Mouse (Mus musculus) MEL (cell line): ENCODE measurements at regions not wholly inside any gene's neighbourhood (a gene's known extent, or its start where the extent isn't known, plus 50 kb on each side); places are given as distances from the start of the nearest gene placed in this dataset.

Experiments used
- DNase-seq: peaks from one replicate; pipeline ENCODE4 v3.0.0; 2011; ENCODE audit warnings: low read depth, low spot score
- H3K27ac ChIP-seq: 2 replicates; pipeline ENCODE4 v1.5.1; 2012; ENCODE audit warnings: low read depth, mild to moderate bottlenecking, control low read depth, low read length, moderate library complexity; ENCODE audit not compliant: control insufficient read depth
- H3K27me3 ChIP-seq, 2 experiments: fragments of 150-350 bp in 1 of 2; sonication (generic) in 1 of 2; 2 replicates each; pipeline ENCODE4 v1.6.1; 2012; ENCODE audit warnings: low read length in 2 of 2, mild to moderate bottlenecking in 2 of 2, improper control_type of control experiment in 1 of 2, moderate library complexity in 1 of 2; ENCODE audit not compliant: insufficient read depth in 2 of 2, control insufficient read depth in 1 of 2
- H3K36me3 ChIP-seq, 2 experiments: 2 replicates each; pipeline ENCODE4 v1.6.1; 2012 to 2014; ENCODE audit warnings: low read length in 2 of 2, improper control_type of control experiment in 1 of 2, inconsistent platforms in 1 of 2, mild to moderate bottlenecking in 1 of 2; ENCODE audit not compliant: insufficient read depth in 2 of 2, control insufficient read depth in 1 of 2
- H3K4me1 ChIP-seq, 2 experiments: fragments of 150-350 bp in 1 of 2; sonication (generic) in 1 of 2; 2 replicates each; pipeline ENCODE4 v1.6.1; 2012; ENCODE audit warnings: low read length in 2 of 2, improper control_type of control experiment in 1 of 2, mild to moderate bottlenecking in 1 of 2; ENCODE audit not compliant: insufficient read depth in 2 of 2, control insufficient read depth in 1 of 2
- H3K4me3 ChIP-seq, 2 experiments: fragments of 150-350 bp in 1 of 2; sonication (generic) in 1 of 2; 2 replicates each; pipeline ENCODE4 v1.5.1; 2012; ENCODE audit warnings: low read depth in 2 of 2, low read length in 2 of 2, mild to moderate bottlenecking in 2 of 2, moderate library complexity in 2 of 2, control low read depth in 1 of 2, improper control_type of control experiment in 1 of 2; ENCODE audit not compliant: control insufficient read depth in 1 of 2, insufficient read depth in 1 of 2
- H3K79me2 ChIP-seq: 2 replicates; pipeline ENCODE4 v1.6.1; 2012; ENCODE audit warnings: mild to moderate bottlenecking, low read length, moderate library complexity; ENCODE audit not compliant: control insufficient read depth, poor library complexity, insufficient read depth
- H3K9ac ChIP-seq: 2 replicates; pipeline ENCODE4 v1.6.1; 2012; ENCODE audit warnings: low read depth, mild to moderate bottlenecking, control low read depth, low read length, moderate library complexity; ENCODE audit not compliant: control insufficient read depth, poor library complexity, severe bottlenecking
- H3K9me3 ChIP-seq: fragments of 150-350 bp; sonication (generic); replicated peaks from 2 replicates; pipeline ENCODE4 v1.6.1; 2012; ENCODE audit warnings: mild to moderate bottlenecking, low read length, improper control_type of control experiment, moderate library complexity; ENCODE audit not compliant: insufficient read depth
- BHLHE40 ChIP-seq: IDR thresholded peaks from 2 replicates; pipeline ENCODE4 v1.6.1; 2012; ENCODE audit warnings: low read depth, mild to moderate bottlenecking, inconsistent platforms, low read length, improper control_type of control experiment, borderline replicate concordance
- CHD2 ChIP-seq: IDR thresholded peaks from 2 replicates; pipeline ENCODE4 v1.6.1; 2011; ENCODE audit warnings: low read length, improper control_type of control experiment
- ETS1 ChIP-seq: IDR thresholded peaks from 2 replicates; pipeline ENCODE4 v1.6.1; 2012; ENCODE audit warnings: low read depth, mild to moderate bottlenecking, inconsistent platforms, low read length, improper control_type of control experiment, moderate library complexity
- MAFK ChIP-seq: IDR thresholded peaks from 2 replicates; pipeline ENCODE4 v1.6.1; 2011; ENCODE audit warnings: low read depth, mild to moderate bottlenecking, low read length, improper control_type of control experiment, borderline replicate concordance
- MAX ChIP-seq: IDR thresholded peaks from 2 replicates; pipeline ENCODE4 v1.6.1; 2011; ENCODE audit warnings: low read length, improper control_type of control experiment
- MEF2A ChIP-seq: IDR thresholded peaks from 2 replicates; pipeline ENCODE4 v1.6.1; 2014; ENCODE audit warnings: low read depth, mild to moderate bottlenecking, inconsistent platforms, low read length, improper control_type of control experiment; ENCODE audit not compliant: poor library complexity, insufficient replicate concordance, severe bottlenecking; ENCODE audit errors: extremely low read depth
- MYB ChIP-seq: IDR thresholded peaks from 2 replicates; pipeline ENCODE4 v1.6.1; 2011; ENCODE audit warnings: mild to moderate bottlenecking, low read depth, low read length, improper control_type of control experiment
- NRF1 ChIP-seq: IDR thresholded peaks from 2 replicates; pipeline ENCODE4 v1.6.1; 2014; ENCODE audit warnings: low read depth, mild to moderate bottlenecking, inconsistent platforms, low read length, improper control_type of control experiment, moderate library complexity; ENCODE audit not compliant: poor library complexity, insufficient read depth, severe bottlenecking
- TCF12 ChIP-seq: IDR thresholded peaks from 2 replicates; pipeline ENCODE4 v1.6.1; 2014; ENCODE audit warnings: low read depth, mild to moderate bottlenecking, inconsistent platforms, low read length, improper control_type of control experiment, moderate library complexity
- USF2 ChIP-seq, 2 experiments: IDR thresholded peaks; 2 replicates each; pipeline ENCODE4 v1.6.1; 2011 to 2012; ENCODE audit warnings: improper control_type of control experiment in 2 of 2, low read length in 2 of 2, borderline replicate concordance in 1 of 2, inconsistent platforms in 1 of 2, low read depth in 1 of 2, mild to moderate bottlenecking in 1 of 2; ENCODE audit not compliant: insufficient read depth in 1 of 2
- ZC3H11A ChIP-seq: IDR thresholded peaks from 2 replicates; pipeline ENCODE4 v1.6.1; 2012; ENCODE audit warnings: low read depth, mild to moderate bottlenecking, inconsistent platforms, low read length, improper control_type of control experiment

DNA sequence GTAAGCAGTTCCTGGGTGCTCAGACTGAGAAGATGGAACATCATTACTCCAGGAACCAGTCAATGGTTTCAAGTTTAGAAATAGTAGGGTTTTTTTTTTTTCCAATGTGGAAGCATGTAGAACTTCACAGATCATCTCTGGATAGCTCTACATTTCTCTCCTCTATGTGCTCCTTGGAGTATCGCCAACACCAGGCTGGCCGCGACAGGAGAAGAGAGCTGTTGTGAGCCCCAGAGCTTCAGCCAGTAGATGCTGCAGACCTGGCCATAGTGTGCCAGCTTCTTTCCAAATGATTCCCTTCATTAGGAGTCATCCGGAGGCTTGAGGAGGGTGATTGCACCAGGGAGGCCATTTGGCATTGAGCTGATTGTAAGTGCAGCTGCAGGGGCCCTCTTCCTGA lies 322.6 kb upstream of the Thsd7b start:
- no peaks in the 10 kb centered on the region for H3K4me1 ChIP-seq
- TF ChIP-seq MYB (no peak), NRF1 (no peak), MEF2A (no peak), MAX (no peak), ETS1 (no peak), CHD2 (no peak)
- H3K9ac ChIP-seq = no peak overlapping the region
- no peaks in the 10 kb centered on the region for H3K27me3 ChIP-seq
- no peak for DNase-seq
- no peak overlapping the region for H3K4me3 ChIP-seq
- H3K27ac ChIP-seq = no peak overlapping the region
- H3K9me3 ChIP-seq = no peaks in the 10 kb centered on the region
- no peaks in the 10 kb centered on the region for H3K79me2 ChIP-seq
- no peaks in the 10 kb centered on the region for H3K36me3 ChIP-seq

DNA sequence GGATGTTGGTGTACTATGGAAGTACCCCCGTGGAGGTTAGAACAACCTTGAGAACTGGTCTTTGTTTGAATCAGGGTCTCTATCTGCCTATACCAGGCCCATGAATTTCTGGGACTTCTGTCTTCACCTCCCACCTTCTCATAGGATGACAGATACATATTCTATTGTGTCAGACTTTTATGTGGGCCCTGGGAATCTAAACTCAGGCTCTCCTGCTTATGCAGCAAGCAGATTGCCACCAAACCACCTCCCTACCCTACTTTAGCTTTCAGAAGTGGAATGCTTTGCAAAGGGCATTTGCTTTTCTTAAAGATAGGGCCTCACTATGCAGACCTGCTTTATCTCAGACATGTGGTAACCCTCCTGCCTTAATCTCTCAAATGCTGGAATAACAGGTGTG lies 322.7 kb upstream of the Cxcr4 start:
- DNase-seq = no peak
- Histone ChIP-seq H3K27ac (no peak overlapping the region), H3K79me2 (no peaks in the 10 kb centered on the region), H3K4me3 (no peak overlapping the region), H3K4me1 (no peaks in the 10 kb centered on the region), H3K9me3 (no peaks in the 10 kb centered on the region), H3K36me3 (no peaks in the 10 kb centered on the region), H3K27me3 (no peaks in the 10 kb centered on the region), H3K9ac (no peak overlapping the region)
- no peak for TF ChIP-seq CHD2
- TF ChIP-seq NRF1 = no peak
- TF ChIP-seq BHLHE40 = no peak
- no peak for TF ChIP-seq TCF12
- TF ChIP-seq USF2 (IDR thresholded peaks at IDR 0.05; ENCODE audit: borderline replicate concordance in 1 of 2, insufficient read depth in 1 of 2, low read depth in 1 of 2, low read length in 2 of 2) = no peak
- TF ChIP-seq MAFK = no peak

DNA sequence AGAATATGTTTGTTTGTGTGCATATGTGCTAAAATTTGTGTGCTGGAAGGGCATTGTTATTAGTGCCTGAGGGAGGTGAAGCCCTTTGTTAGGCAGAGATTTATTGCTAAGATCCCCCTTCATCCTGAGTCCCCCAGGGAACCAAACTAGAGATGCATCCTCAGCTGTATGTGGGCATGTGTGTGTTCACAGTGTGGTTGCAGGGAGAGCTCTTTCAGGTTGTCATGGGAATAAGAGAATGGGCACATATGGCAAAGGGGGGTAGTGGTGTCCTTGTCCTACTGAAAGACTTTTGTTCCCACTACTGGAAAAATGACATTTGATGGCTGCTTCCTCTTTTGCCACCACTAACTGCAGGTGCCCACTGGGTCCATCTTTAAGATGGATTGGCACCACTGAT lies 320.4 kb upstream of the Cxcr4 start:
- no peak for TF ChIP-seq ZC3H11A
- no peaks in the 10 kb centered on the region for H3K36me3 ChIP-seq

More for the DNA sequence above, 320.4 kb upstream of the Cxcr4 start:
- no peak overlapping the region for H3K27ac ChIP-seq
- no peaks in the 10 kb centered on the region for H3K27me3 ChIP-seq
- no peaks in the 10 kb centered on the region for H3K79me2 ChIP-seq
- no peaks in the 10 kb centered on the region for H3K4me1 ChIP-seq
- H3K4me3 ChIP-seq = no peak overlapping the region
- DNase-seq = no peak
- H3K9me3 ChIP-seq = no peaks in the 10 kb centered on the region
- no peak overlapping the region for H3K9ac ChIP-seq
